Mouse (Mus musculus): ENCODE measurements around the gene Cenpp. TPM values are rescaled to one million over a fixed set of nuclear protein-coding genes. Genes with fewer than 3 reads are reported as not detected.

Gene Cenpp
- polyA plus RNA-seq, 1 experiment, result 11.2 TPM

DNA sequence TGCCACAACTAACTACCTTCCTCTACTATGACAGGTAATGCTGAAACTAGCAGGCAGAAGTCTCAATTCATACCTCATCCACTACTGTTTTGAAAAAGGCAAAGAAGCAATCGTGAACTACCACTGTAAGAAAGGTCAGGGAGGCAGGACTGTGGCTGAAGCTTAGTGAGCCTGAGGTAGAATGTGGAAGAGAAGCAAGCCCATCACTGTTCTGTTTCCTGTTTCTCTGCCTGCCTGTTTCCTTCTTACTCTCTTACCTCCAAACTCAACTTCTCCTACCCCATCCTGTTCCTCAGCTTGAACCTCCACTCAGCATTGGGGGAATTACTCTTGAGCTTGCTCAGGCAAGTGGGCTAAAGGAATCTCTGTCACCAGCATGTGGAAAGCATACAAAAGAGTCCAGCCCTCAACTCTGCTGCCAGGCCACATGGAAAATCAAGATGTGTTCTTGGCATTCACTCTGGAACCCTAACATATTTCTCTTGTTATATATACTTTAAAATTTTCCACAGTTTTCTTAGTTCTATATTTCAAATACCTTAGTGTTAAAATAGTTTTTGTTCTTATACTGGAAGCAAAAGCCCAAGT is 104.9 kb downstream of the Cenpp start:
- H3K4me1 ChIP-seq (ENCODE audit: control insufficient read depth, insufficient read depth, low read length), result no peaks in the 10 kb centered on the region
- H3K27ac ChIP-seq (ENCODE audit: control insufficient read depth, insufficient read depth, low read depth, low read length), result no peak overlapping the region
- no peaks in the 10 kb centered on the region for H3K36me3 ChIP-seq (ENCODE audit: control insufficient read depth, insufficient read depth, low read length)
- H3K27me3 ChIP-seq (ENCODE audit: control insufficient read depth, insufficient read depth, low read length), result no peaks in the 10 kb centered on the region
- no peak overlapping the region for H3K4me3 ChIP-seq (ENCODE audit: control insufficient read depth, low read depth, low read length)
- TF ChIP-seq CTCF (IDR thresholded peaks at IDR 0.05; ENCODE audit: control insufficient read depth, insufficient read depth, insufficient replicate concordance, low read depth, low read length) (no peak), POLR2A (IDR thresholded peaks at IDR 0.05; ENCODE audit: control insufficient read depth, low read depth, low read length) (no peak)

DNA sequence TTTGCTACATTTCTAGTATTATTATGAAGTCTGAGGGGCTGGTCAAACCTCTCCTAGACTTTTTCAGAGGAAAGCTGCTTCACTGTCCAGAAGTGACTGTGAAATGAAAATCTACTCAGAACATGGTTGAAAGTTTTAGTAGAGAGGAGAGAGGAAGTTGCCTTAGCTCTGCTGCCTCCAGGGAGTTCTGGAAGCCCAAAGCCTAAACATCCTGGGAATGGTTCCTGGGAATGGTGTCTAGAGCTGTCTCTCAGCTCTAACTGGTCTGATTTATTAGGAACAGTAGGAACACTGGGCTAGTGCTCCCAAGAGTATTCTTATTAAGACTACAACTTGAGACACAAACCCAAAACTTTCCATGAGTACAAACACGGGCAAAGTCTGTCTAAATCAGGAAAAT is 106.1 kb downstream of the Cenpp start:
- no peak overlapping the region for H3K27ac ChIP-seq (ENCODE audit: control insufficient read depth, insufficient read depth, low read depth, low read length)
- no peaks in the 10 kb centered on the region for H3K27me3 ChIP-seq (ENCODE audit: control insufficient read depth, insufficient read depth, low read length)
- TF ChIP-seq POLR2A (IDR thresholded peaks at IDR 0.05; ENCODE audit: control insufficient read depth, low read depth, low read length) (no peak), CTCF (IDR thresholded peaks at IDR 0.05; ENCODE audit: control insufficient read depth, insufficient read depth, insufficient replicate concordance, low read depth, low read length) (no peak)
- H3K4me3 ChIP-seq (ENCODE audit: control insufficient read depth, low read depth, low read length), result no peak overlapping the region
- H3K4me1 ChIP-seq (ENCODE audit: control insufficient read depth, insufficient read depth, low read length), result no peaks in the 10 kb centered on the region
- H3K36me3 ChIP-seq (ENCODE audit: control insufficient read depth, insufficient read depth, low read length), result no peaks in the 10 kb centered on the region; the same call in 1 of the 2 replicates

DNA sequence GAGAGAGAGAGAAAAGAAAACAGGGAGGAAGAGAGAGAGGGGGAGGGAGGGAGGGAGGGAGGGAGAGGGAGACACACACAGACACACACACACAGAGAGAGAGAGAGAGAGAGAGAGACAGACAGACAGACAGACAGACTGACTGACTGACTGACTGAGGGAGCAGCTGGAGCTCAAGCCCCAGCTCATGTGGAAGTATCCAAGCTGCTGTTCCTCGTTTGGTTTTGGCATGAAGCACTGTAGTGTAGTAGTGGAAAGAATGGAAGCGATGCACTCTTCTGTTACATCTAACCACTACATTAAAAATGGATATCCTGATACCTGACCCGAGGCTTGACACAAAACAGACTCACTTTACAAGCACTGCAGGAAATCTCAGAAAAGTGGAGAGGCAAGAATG is 106.9 kb downstream of the Cenpp start:
- Histone ChIP-seq H3K36me3 (ENCODE audit: control insufficient read depth, insufficient read depth, low read length) (no peaks in the 10 kb centered on the region; the same call in 1 of the 2 replicates), H3K27me3 (ENCODE audit: control insufficient read depth, insufficient read depth, low read length) (no peaks in the 10 kb centered on the region), H3K4me1 (ENCODE audit: control insufficient read depth, insufficient read depth, low read length) (no peaks in the 10 kb centered on the region), H3K27ac (ENCODE audit: control insufficient read depth, insufficient read depth, low read depth, low read length) (no peak overlapping the region), H3K4me3 (ENCODE audit: control insufficient read depth, low read depth, low read length) (no peak overlapping the region)
- TF ChIP-seq CTCF (IDR thresholded peaks at IDR 0.05; ENCODE audit: control insufficient read depth, insufficient read depth, insufficient replicate concordance, low read depth, low read length) (no peak), POLR2A (IDR thresholded peaks at IDR 0.05; ENCODE audit: control insufficient read depth, low read depth, low read length) (no peak)

DNA sequence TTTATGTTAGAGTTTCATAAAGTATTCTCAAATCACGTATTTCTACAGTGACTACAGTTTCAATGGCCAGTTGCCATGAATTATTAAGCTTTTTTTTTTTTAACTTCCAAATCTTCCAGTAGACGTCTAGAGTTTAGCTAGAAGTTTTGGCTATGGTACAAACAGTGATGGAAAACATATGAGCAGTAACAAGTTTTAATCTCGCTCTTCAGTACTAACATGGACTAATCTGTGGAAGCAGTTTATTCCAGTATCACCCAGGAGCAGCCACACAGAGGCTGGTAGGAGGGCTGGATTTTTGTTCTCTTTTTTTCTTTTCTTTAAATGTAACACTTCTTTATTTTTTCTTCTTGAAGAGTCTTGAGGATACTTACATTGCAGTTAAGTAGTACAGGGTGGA is 108.3 kb downstream of the Cenpp start, which contains the start of gene Aspn:
Gene Aspn, plus strand, starts transcription at position 165 of the 400 bp plus-strand sequence.
- Histone ChIP-seq H3K36me3 (ENCODE audit: control insufficient read depth, insufficient read depth, low read length) (no peaks in the 10 kb centered on the region; the same call in 1 of the 2 replicates), H3K4me1 (ENCODE audit: control insufficient read depth, insufficient read depth, low read length) (no peaks in the 10 kb centered on the region), H3K27ac (ENCODE audit: control insufficient read depth, insufficient read depth, low read depth, low read length) (no peak within 1 kb of the TSS), H3K27me3 (ENCODE audit: control insufficient read depth, insufficient read depth, low read length) (no peaks in the 10 kb centered on the region), H3K4me3 (ENCODE audit: control insufficient read depth, low read depth, low read length) (no peak within 1 kb of the TSS)
- TF ChIP-seq POLR2A (IDR thresholded peaks at IDR 0.05; ENCODE audit: control insufficient read depth, low read depth, low read length), result no peak
- TF ChIP-seq CTCF (IDR thresholded peaks at IDR 0.05; ENCODE audit: control insufficient read depth, insufficient read depth, insufficient replicate concordance, low read depth, low read length), result no peak

DNA sequence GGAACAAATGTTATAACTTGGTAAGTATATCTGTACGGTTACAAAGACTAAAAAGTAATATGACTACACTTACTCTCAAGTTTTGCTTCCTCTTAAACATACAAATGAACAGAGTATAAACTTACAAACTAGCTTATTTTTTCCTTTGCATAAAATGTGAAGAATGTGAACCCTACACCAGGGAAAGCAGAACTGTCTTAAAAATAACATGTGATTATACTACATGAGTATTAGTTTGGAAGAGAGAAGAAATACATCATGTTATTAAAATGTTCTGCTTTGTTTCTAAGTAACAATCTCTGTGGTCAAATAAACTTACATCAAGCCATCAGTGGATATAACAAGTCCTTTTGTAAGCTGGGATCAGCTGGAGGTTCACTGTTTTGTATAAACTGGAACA is 113.9 kb downstream of the Cenpp start:
- no peak overlapping the region for H3K27ac ChIP-seq (ENCODE audit: control insufficient read depth, insufficient read depth, low read depth, low read length)
- TF ChIP-seq POLR2A (IDR thresholded peaks at IDR 0.05; ENCODE audit: control insufficient read depth, low read depth, low read length) (no peak), CTCF (IDR thresholded peaks at IDR 0.05; ENCODE audit: control insufficient read depth, insufficient read depth, insufficient replicate concordance, low read depth, low read length) (no peak)
- no peaks in the 10 kb centered on the region for H3K4me1 ChIP-seq (ENCODE audit: control insufficient read depth, insufficient read depth, low read length)
- no peaks in the 10 kb centered on the region for H3K27me3 ChIP-seq (ENCODE audit: control insufficient read depth, insufficient read depth, low read length)
- H3K4me3 ChIP-seq (ENCODE audit: control insufficient read depth, low read depth, low read length), result no peak overlapping the region
- H3K36me3 ChIP-seq (ENCODE audit: control insufficient read depth, insufficient read depth, low read length), result no peaks in the 10 kb centered on the region; the same call in 1 of the 2 replicates

DNA sequence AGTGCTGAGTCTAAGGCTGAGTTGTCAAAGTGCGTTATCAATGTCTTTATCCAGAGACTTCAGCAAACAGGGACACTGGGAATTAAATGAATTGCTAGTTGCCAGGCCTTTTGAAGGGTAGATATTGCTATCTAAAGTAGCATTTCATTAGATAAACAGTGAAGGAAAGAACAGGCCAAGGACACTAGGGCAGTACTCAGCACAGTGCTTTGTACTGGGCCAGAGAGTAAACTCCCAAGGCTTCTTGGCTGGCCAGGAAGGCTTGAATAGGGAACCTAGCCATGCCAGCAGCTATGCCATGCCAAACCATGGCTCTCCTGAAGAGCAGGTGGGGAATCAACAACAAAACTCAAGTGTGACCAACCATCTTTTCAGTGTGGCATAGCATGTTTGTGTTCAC is 115.6 kb downstream of the Cenpp start:
- no peaks in the 10 kb centered on the region for H3K27me3 ChIP-seq (ENCODE audit: control insufficient read depth, insufficient read depth, low read length)
- H3K4me1 ChIP-seq (ENCODE audit: control insufficient read depth, insufficient read depth, low read length), result no peaks in the 10 kb centered on the region
- no peak for TF ChIP-seq POLR2A (IDR thresholded peaks at IDR 0.05; ENCODE audit: control insufficient read depth, low read depth, low read length)
- no peak for TF ChIP-seq CTCF (IDR thresholded peaks at IDR 0.05; ENCODE audit: control insufficient read depth, insufficient read depth, insufficient replicate concordance, low read depth, low read length)
- no peaks in the 10 kb centered on the region for H3K36me3 ChIP-seq (ENCODE audit: control insufficient read depth, insufficient read depth, low read length)
- no peak overlapping the region for H3K4me3 ChIP-seq (ENCODE audit: control insufficient read depth, low read depth, low read length)
- peak overlapping the region; percentile 42; the same call in 1 of the 2 replicates for H3K27ac ChIP-seq (ENCODE audit: control insufficient read depth, insufficient read depth, low read depth, low read length)

DNA sequence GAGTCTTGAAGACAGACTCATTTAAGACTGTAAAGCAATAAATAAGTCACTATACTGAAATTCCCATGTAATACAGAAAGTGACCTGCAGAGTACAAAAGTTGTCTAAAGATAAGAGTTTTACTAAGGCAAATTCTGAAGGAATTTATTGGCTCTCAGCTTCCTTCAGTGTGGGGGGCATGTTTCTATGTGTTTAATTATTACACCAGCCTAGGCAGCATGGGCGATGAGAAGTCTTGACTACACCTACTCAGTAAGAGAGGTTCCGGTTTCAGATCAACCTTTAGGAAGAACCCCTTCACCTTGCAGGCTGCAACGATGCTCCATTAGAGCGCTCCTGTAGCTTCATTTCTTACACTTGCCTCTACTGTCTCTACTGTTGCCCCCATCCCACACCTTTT is 121.9 kb downstream of the Cenpp start:
- no peak overlapping the region for H3K4me3 ChIP-seq (ENCODE audit: control insufficient read depth, low read depth, low read length)
- TF ChIP-seq POLR2A (IDR thresholded peaks at IDR 0.05; ENCODE audit: control insufficient read depth, low read depth, low read length) (no peak), CTCF (IDR thresholded peaks at IDR 0.05; ENCODE audit: control insufficient read depth, insufficient read depth, insufficient replicate concordance, low read depth, low read length) (no peak)
- H3K27me3 ChIP-seq (ENCODE audit: control insufficient read depth, insufficient read depth, low read length), result no peaks in the 10 kb centered on the region
- no peaks in the 10 kb centered on the region for H3K36me3 ChIP-seq (ENCODE audit: control insufficient read depth, insufficient read depth, low read length)
- no peak overlapping the region for H3K27ac ChIP-seq (ENCODE audit: control insufficient read depth, insufficient read depth, low read depth, low read length)
- H3K4me1 ChIP-seq (ENCODE audit: control insufficient read depth, insufficient read depth, low read length), result no peaks in the 10 kb centered on the region
